Mouse (Mus musculus) liver, adult 2 months (tissue): Measurements from ENCODE around the gene Aqp5.

ENCODE experiments used
- CTCF ChIP-seq: fragments of 200-500 bp; IDR thresholded peaks from 2 replicates; pipeline ENCODE4 v1.5.1; 2011; ENCODE audit warnings: low read depth, low read length, control low read depth
- POLR2A ChIP-seq: fragments of 200-500 bp; IDR thresholded peaks from 2 replicates; pipeline ENCODE4 v1.6.1; 2011; ENCODE audit warnings: low read length, control low read depth; ENCODE audit not compliant: insufficient read depth; ENCODE audit errors: extremely low read depth

- TF ChIP-seq POLR2A (no peak), CTCF (no peak)
Measured at GRCm38 (mm10) chr15:99597596-99597995, 7.0 kb downstream of the Aqp5 start.
